Mouse (Mus musculus): ENCODE measurements around the gene Gm5741. TPM values are rescaled to one million over a fixed set of nuclear protein-coding genes. Genes with fewer than 3 reads are reported as not detected.

Gm5741 gene
- polyA plus RNA-seq (2015; fragmentation: Nextera tagmentation; extraction: Ambion mirVana), result 1.2 TPM in 1 of 2 replicates, not detected in the other

GRCm38 (mm10) chr8:85067982-85068381, at the start of gene Gm5741:
Gene Gm5741, minus strand, starts transcription at chr8:85067982.
- Histone ChIP-seq H3K4me2 (ENCODE audit: low read length) (no peak within 1 kb of the TSS), H3K27me3 (replicated peaks; ENCODE audit: control insufficient read depth, insufficient read depth, low read length) (no peaks in the 10 kb centered on the region), H3K9ac (ENCODE audit: low read depth, low read length) (no peak within 1 kb of the TSS), H3K4me1 (ENCODE audit: control insufficient read depth, insufficient read depth, low read depth, low read length) (peaks cover 13% of the 10 kb centered on the region), H3K4me3 (ENCODE audit: low read length) (no peak within 1 kb of the TSS), H3K27ac (ENCODE audit: low read depth, low read length) (no peak within 1 kb of the TSS), H3K9me3 (ENCODE audit: control insufficient read depth, low read length) (no peaks in the 10 kb centered on the region), H3K36me3 (ENCODE audit: control insufficient read depth, insufficient read depth, low read length) (peaks cover 16% of the 10 kb centered on the region)
- no peak for ATAC-seq

DNA sequence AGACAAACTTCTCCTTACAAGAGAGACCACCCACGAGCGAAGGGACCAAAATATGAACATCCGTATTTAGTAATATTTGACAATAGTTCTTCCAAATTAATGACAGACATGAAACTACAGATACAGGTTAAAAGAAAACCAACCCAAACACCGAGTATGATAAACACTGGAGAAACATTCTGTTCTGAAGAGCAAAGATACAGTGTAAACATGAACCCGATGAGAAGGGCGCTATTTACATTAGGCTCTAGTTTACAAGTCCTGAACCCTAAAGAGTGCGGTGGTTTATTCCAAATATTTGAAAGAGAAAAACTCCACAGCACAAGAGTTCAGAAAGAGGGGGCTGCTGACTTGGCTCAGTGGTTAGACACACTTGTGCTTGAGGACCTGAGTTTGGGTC, 49.2 kb upstream of the Gm5741 start:
- no peak for ATAC-seq
- Histone ChIP-seq H3K9ac (ENCODE audit: low read depth, low read length) (no peak overlapping the region), H3K4me1 (ENCODE audit: control insufficient read depth, insufficient read depth, low read depth, low read length) (peaks cover 5% of the 10 kb centered on the region), H3K27me3 (replicated peaks; ENCODE audit: control insufficient read depth, insufficient read depth, low read length) (no peaks in the 10 kb centered on the region), H3K27ac (ENCODE audit: low read depth, low read length) (no peak overlapping the region), H3K9me3 (ENCODE audit: control insufficient read depth, low read length) (no peaks in the 10 kb centered on the region; the same call in 1 of the 2 replicates), H3K4me2 (ENCODE audit: low read length) (no peak overlapping the region), H3K4me3 (ENCODE audit: low read length) (no peak overlapping the region), H3K36me3 (ENCODE audit: control insufficient read depth, insufficient read depth, low read length) (peaks cover under 1% of the 10 kb centered on the region)
- WGBS, result 93% methylated on average over 7 of the region's 7 CpGs

DNA sequence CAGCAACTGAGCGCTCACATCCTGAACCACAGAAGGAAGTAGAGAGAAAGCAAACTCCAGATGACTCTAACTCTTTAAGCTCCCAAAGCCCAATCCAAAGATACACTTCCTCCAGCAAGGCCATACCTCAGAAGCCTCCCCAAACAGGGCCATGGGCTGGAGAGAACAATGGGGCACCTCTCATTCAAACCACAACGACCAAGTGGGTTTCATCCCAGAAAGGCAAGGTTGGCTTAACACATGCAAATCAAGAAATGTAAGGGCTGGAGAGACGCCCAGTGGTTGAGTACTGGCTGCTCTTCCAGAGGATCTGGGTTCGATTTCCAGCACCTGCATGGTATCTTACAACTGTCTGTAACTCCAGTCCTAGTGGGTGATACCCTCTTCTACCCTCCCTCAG, 47.7 kb upstream of the Gm5741 start:
- Histone ChIP-seq H3K27me3 (replicated peaks; ENCODE audit: control insufficient read depth, insufficient read depth, low read length) (no peaks in the 10 kb centered on the region), H3K9ac (ENCODE audit: low read depth, low read length) (no peak overlapping the region), H3K27ac (ENCODE audit: low read depth, low read length) (no peak overlapping the region), H3K36me3 (ENCODE audit: control insufficient read depth, insufficient read depth, low read length) (peaks cover 14% of the 10 kb centered on the region), H3K4me3 (ENCODE audit: low read length) (no peak overlapping the region), H3K4me1 (ENCODE audit: control insufficient read depth, insufficient read depth, low read depth, low read length) (peaks cover 5% of the 10 kb centered on the region), H3K9me3 (ENCODE audit: control insufficient read depth, low read length) (peaks cover 3% of the 10 kb centered on the region; the same call in 1 of the 2 replicates), H3K4me2 (ENCODE audit: low read length) (no peak overlapping the region)
- no peak for ATAC-seq
- WGBS, result 77% methylated on average over 4 of the region's 4 CpGs

DNA sequence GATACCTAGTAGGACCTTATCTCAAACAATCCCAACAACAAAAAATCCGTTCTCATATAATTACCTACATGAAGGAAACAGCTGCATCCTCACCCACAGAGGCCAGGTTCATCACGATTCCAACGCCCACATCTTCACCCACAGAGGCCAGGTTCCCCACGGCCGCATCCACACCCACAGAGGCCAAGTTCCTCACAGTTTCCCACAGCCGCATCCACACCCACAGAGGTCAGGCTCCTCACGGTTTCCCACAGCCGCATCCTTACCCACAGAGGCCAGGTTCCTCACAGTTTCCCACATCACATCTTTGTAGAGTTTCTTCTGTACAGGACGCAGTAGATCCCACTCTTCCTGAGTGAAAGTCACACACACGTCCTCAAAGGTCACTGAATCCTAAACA, 45.5 kb upstream of the Gm5741 start:
- ATAC-seq, result no peak
- no peak overlapping the region for H3K9ac ChIP-seq (ENCODE audit: low read depth, low read length)
- WGBS, result 96% methylated on average over 10 of the region's 10 CpGs

DNA sequence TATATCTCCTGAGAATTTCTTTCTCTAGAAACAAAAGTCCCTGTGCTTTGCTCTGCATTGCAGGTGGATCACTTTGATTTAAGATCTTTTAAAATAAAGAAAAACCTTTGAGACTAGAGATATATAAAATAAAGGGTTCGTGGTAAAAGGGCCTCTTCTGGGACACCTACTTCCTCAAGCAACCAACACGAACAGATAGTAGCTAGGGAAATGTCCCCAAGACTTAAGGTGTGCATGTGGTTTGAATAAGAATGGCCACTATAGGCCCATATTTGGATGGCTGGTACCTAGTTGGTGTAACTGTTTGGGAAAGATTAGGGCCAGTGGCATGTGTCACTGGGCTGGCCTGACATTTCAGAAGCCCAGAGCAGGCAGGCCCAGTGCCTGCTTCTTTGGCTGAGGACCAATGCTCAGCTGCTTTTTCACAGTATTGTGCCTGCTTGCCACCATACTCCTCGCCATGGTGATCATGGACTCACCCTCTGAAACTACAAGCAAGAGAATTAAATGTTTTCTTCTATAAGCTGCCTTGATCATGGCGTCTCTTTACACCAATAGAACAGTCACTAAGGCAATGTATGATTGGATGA, 32.4 kb upstream of the Gm5741 start:
- Histone ChIP-seq H3K9me3 (ENCODE audit: control insufficient read depth, low read length) (peaks cover 2% of the 10 kb centered on the region; the same call in 1 of the 2 replicates), H3K9ac (ENCODE audit: low read depth, low read length) (no peak overlapping the region), H3K4me3 (ENCODE audit: low read length) (no peak overlapping the region), H3K27me3 (replicated peaks; ENCODE audit: control insufficient read depth, insufficient read depth, low read length) (no peaks in the 10 kb centered on the region), H3K27ac (ENCODE audit: low read depth, low read length) (no peak overlapping the region), H3K4me1 (ENCODE audit: control insufficient read depth, insufficient read depth, low read depth, low read length) (no peaks in the 10 kb centered on the region), H3K4me2 (ENCODE audit: low read length) (no peak overlapping the region), H3K36me3 (ENCODE audit: control insufficient read depth, insufficient read depth, low read length) (peaks cover 17% of the 10 kb centered on the region; the same call in 1 of the 2 replicates)
- no peak for ATAC-seq
- 90% methylated on average over 4 of the region's 4 CpGs for WGBS

More for the DNA sequence above, 45.5 kb upstream of the Gm5741 start:
- H3K4me1 ChIP-seq (ENCODE audit: control insufficient read depth, insufficient read depth, low read depth, low read length), result no peaks in the 10 kb centered on the region
- H3K27ac ChIP-seq (ENCODE audit: low read depth, low read length), result no peak overlapping the region
- H3K36me3 ChIP-seq (ENCODE audit: control insufficient read depth, insufficient read depth, low read length), result peaks cover 26% of the 10 kb centered on the region
- no peak overlapping the region for H3K4me2 ChIP-seq (ENCODE audit: low read length)
- peaks cover 9% of the 10 kb centered on the region for H3K9me3 ChIP-seq (ENCODE audit: control insufficient read depth, low read length)
- no peaks in the 10 kb centered on the region for H3K27me3 ChIP-seq (replicated peaks; ENCODE audit: control insufficient read depth, insufficient read depth, low read length)
- no peak overlapping the region for H3K4me3 ChIP-seq (ENCODE audit: low read length)

- Histone ChIP-seq H3K4me3 (ENCODE audit: low read length) (no peak overlapping the region), H3K27me3 (replicated peaks; ENCODE audit: control insufficient read depth, insufficient read depth, low read length) (no peaks in the 10 kb centered on the region), H3K9me3 (ENCODE audit: control insufficient read depth, low read length) (peaks cover 1% of the 10 kb centered on the region; the same call in 1 of the 2 replicates), H3K36me3 (ENCODE audit: control insufficient read depth, insufficient read depth, low read length) (peaks cover 23% of the 10 kb centered on the region; the same call in 1 of the 2 replicates), H3K4me1 (ENCODE audit: control insufficient read depth, insufficient read depth, low read depth, low read length) (no peaks in the 10 kb centered on the region), H3K27ac (ENCODE audit: low read depth, low read length) (no peak overlapping the region), H3K9ac (ENCODE audit: low read depth, low read length) (no peak overlapping the region), H3K4me2 (ENCODE audit: low read length) (no peak overlapping the region)
- 95% methylated on average over 4 of the region's 4 CpGs for WGBS
- ATAC-seq, result no peak
These were observed 29.1 kb upstream of the Gm5741 start for GRCm38 (mm10) chr8:85096850-85097249.

GRCm38 (mm10) chr8:85096196-85096595, 28.4 kb upstream of the Gm5741 start:
- Histone ChIP-seq H3K9ac (ENCODE audit: low read depth, low read length) (no peak overlapping the region), H3K9me3 (ENCODE audit: control insufficient read depth, low read length) (no peaks in the 10 kb centered on the region), H3K27me3 (replicated peaks; ENCODE audit: control insufficient read depth, insufficient read depth, low read length) (no peaks in the 10 kb centered on the region), H3K4me3 (ENCODE audit: low read length) (no peak overlapping the region), H3K4me1 (ENCODE audit: control insufficient read depth, insufficient read depth, low read depth, low read length) (no peaks in the 10 kb centered on the region), H3K27ac (ENCODE audit: low read depth, low read length) (no peak overlapping the region), H3K4me2 (ENCODE audit: low read length) (no peak overlapping the region), H3K36me3 (ENCODE audit: control insufficient read depth, insufficient read depth, low read length) (peaks cover 23% of the 10 kb centered on the region; the same call in 1 of the 2 replicates)
- 93% methylated on average over 16 of the region's 16 CpGs for WGBS
- no peak for ATAC-seq

DNA sequence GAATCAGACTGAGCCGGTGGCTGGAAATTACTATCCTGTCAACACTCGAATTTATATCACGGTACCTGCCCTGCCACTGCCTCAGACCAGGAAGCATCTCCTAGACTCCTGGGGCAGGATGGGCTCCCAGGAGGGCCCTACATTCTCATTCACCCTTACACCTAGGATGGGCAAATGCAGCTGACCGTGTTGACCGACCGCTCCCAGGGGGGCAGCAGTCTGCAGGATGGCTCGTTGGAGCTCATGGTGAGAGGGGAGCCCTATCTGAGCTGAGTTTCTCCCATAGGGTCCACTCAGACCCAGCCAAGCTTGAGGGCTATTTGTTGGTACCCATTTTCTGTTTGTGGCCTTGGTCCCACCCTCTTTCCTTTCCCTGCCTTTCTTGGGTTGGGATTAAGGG, 27.8 kb upstream of the Gm5741 start:
- H3K9ac ChIP-seq (ENCODE audit: low read depth, low read length), result no peak overlapping the region
- no peak overlapping the region for H3K4me3 ChIP-seq (ENCODE audit: low read length)
- no peak overlapping the region for H3K27ac ChIP-seq (ENCODE audit: low read depth, low read length)
- no peaks in the 10 kb centered on the region for H3K4me1 ChIP-seq (ENCODE audit: control insufficient read depth, insufficient read depth, low read depth, low read length)
- H3K9me3 ChIP-seq (ENCODE audit: control insufficient read depth, low read length), result no peaks in the 10 kb centered on the region
- peaks cover 23% of the 10 kb centered on the region; the same call in 1 of the 2 replicates for H3K36me3 ChIP-seq (ENCODE audit: control insufficient read depth, insufficient read depth, low read length)
- WGBS, result 97% methylated on average over 6 of the region's 7 CpGs
- ATAC-seq, result no peak
- no peaks in the 10 kb centered on the region for H3K27me3 ChIP-seq (replicated peaks; ENCODE audit: control insufficient read depth, insufficient read depth, low read length)
- H3K4me2 ChIP-seq (ENCODE audit: low read length), result no peak overlapping the region

DNA sequence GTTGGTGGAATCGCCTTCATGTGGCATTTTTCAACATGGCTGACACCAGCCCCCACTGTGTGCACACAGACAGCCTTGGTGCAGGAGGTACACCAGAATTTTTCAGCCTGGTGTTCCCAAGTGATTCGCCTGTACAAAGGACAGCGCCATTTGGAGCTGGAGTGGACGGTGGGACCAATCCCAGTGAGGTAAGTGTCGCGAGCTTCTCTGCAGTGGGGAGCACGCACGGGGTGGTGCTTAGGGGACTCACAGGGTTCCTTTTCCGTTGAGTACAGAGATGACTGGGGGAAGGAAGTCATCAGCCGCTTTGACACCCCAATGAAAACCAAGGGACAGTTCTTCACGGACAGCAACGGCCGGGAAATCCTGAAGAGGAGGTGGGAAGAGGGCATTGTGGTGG, 27.3 kb upstream of the Gm5741 start:
- Histone ChIP-seq H3K4me3 (ENCODE audit: low read length) (no peak overlapping the region), H3K9ac (ENCODE audit: low read depth, low read length) (no peak overlapping the region), H3K27me3 (replicated peaks; ENCODE audit: control insufficient read depth, insufficient read depth, low read length) (no peaks in the 10 kb centered on the region), H3K36me3 (ENCODE audit: control insufficient read depth, insufficient read depth, low read length) (peaks cover 23% of the 10 kb centered on the region; the same call in 1 of the 2 replicates), H3K9me3 (ENCODE audit: control insufficient read depth, low read length) (no peaks in the 10 kb centered on the region), H3K27ac (ENCODE audit: low read depth, low read length) (no peak overlapping the region), H3K4me2 (ENCODE audit: low read length) (no peak overlapping the region), H3K4me1 (ENCODE audit: control insufficient read depth, insufficient read depth, low read depth, low read length) (no peaks in the 10 kb centered on the region)
- WGBS, result 92% methylated on average over 13 of the region's 13 CpGs
- ATAC-seq, result no peak

Data from hindbrain, embryonic 16.5 days (tissue).